Mouse (Mus musculus) heart, adult 2 months (tissue): ENCODE measurements around the gene Pctp. TPM values are rescaled to one million over a fixed set of nuclear protein-coding genes. Genes with fewer than 3 reads are reported as not detected.
A peak's percentile ranks its signal among the peaks of the same experiment; 100 is the strongest.

Source experiments
- DNase-seq, 2 experiments: peaks; one replicate each; pipeline ENCODE4 v3.0.0; 2021
- H3K27ac ChIP-seq: fragments of 200-600 bp; 2 replicates; pipeline ENCODE4 v1.8.1; 2022
- H3K27me3 ChIP-seq: fragments of 200-500 bp; 2 replicates; pipeline ENCODE4 v1.6.1; 2012; ENCODE audit warnings: mild to moderate bottlenecking, low read length, inconsistent platforms, mixed read lengths; ENCODE audit not compliant: control insufficient read depth, insufficient read depth
- H3K36me3 ChIP-seq: fragments of 200-500 bp; 2 replicates; pipeline ENCODE4 v1.6.1; 2012; ENCODE audit warnings: low read length, inconsistent platforms; ENCODE audit not compliant: control insufficient read depth, insufficient read depth
- H3K4me1 ChIP-seq: fragments of 200-500 bp; 2 replicates; pipeline ENCODE4 v1.6.1; 2011; ENCODE audit warnings: low read length; ENCODE audit not compliant: control insufficient read depth, insufficient read depth
- H3K4me3 ChIP-seq: fragments of 200-600 bp; 2 replicates; pipeline ENCODE4 v1.8.1; 2022
- H3K79me2 ChIP-seq: fragments of 200-500 bp; replicated peaks from 2 replicates; pipeline ENCODE4 v1.6.1; 2012; ENCODE audit warnings: mild to moderate bottlenecking, inconsistent platforms, low read length, moderate library complexity, mixed read lengths; ENCODE audit not compliant: control insufficient read depth, insufficient read depth
- H3K9ac ChIP-seq: fragments of 200-500 bp; 2 replicates; pipeline ENCODE4 v1.6.1; 2012; ENCODE audit warnings: low read depth, mild to moderate bottlenecking, control low read depth, inconsistent platforms, low read length, mixed read lengths
- CTCF ChIP-seq: fragments of 200-600 bp; IDR thresholded peaks from 2 replicates; pipeline ENCODE4 v1.8.1; 2022; ENCODE audit warnings: antibody characterized with exemption, mild to moderate bottlenecking, moderate library complexity
- EP300 ChIP-seq: fragments of 200-500 bp; IDR thresholded peaks from 2 replicates; pipeline ENCODE4 v1.6.1; 2011; ENCODE audit warnings: low read depth, low read length, control low read depth; ENCODE audit not compliant: insufficient read depth
- POLR2A ChIP-seq: fragments of 200-500 bp; IDR thresholded peaks from 2 replicates; pipeline ENCODE4 v1.6.1; 2011; ENCODE audit warnings: mild to moderate bottlenecking, low read depth, low read length, control low read depth; ENCODE audit not compliant: insufficient read depth
- WGBS: fragments of 180-500 bp; shearing (Covaris S2); methylation state at CpG from one replicate; pipeline ENCODE4 v1.1.7; 2018; 5-methylcytosine and 5-hydroxymethylcytosine counted together
- intact Hi-C: fragments of 180-260 bp; cut with DNase I; formaldehyde crosslinking; loops from one replicate; pipeline ENCODE4 v1.15.1; 2025
- polyA plus RNA-seq: library from polyadenylated mRNA; depleted of rRNA; stranded (reverse); fragments of >200 nt; gene quantifications from 2 replicates; pipeline ENCODE4 v1.2.3, GENCODE M21; 2012
- total RNA-seq, 2 experiments: library from RNA; stranded (reverse); gene quantifications; 2 replicates each; pipeline ENCODE4 v1.2.3; 2021

Pctp gene
- total and polyA plus RNA-seq, 3 experiments: 2.2 to 4.4 (median 4.0) TPM

DNA sequence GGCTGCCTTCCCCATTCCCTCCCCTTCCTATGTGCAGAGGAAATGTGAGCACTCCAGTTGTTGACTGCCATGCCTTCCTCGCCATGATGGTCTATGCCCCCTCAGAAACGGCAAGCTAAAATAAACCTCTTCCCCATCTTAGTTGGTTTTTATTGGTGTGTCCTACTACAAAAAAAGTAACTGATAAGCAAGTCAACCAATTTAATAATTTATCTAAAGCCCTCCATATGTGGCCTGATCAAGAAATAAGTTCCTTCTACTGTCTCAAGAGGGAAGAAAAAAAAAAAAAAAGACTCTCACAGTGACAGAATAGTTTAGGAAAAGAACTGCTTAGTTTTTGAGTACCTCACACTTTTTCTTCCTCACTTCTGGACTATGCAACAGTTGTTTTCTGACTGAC is 22.6 kb downstream of the Pctp start:
- Histone ChIP-seq H3K9ac (no peak overlapping the region), H3K4me3 (no peak overlapping the region), H3K36me3 (peaks cover 4% of the 10 kb centered on the region), H3K27me3 (no peaks in the 10 kb centered on the region), H3K79me2 (no peaks in the 10 kb centered on the region), H3K27ac (no peak overlapping the region), H3K4me1 (peaks cover 10% of the 10 kb centered on the region)
- WGBS: 97% methylated on average over 2 of the region's 2 CpGs
- intact Hi-C loops: no loop called here
- no peak for TF ChIP-seq POLR2A
- TF ChIP-seq CTCF: no peak
- no peak for TF ChIP-seq EP300
- DNase-seq: no peak

DNA sequence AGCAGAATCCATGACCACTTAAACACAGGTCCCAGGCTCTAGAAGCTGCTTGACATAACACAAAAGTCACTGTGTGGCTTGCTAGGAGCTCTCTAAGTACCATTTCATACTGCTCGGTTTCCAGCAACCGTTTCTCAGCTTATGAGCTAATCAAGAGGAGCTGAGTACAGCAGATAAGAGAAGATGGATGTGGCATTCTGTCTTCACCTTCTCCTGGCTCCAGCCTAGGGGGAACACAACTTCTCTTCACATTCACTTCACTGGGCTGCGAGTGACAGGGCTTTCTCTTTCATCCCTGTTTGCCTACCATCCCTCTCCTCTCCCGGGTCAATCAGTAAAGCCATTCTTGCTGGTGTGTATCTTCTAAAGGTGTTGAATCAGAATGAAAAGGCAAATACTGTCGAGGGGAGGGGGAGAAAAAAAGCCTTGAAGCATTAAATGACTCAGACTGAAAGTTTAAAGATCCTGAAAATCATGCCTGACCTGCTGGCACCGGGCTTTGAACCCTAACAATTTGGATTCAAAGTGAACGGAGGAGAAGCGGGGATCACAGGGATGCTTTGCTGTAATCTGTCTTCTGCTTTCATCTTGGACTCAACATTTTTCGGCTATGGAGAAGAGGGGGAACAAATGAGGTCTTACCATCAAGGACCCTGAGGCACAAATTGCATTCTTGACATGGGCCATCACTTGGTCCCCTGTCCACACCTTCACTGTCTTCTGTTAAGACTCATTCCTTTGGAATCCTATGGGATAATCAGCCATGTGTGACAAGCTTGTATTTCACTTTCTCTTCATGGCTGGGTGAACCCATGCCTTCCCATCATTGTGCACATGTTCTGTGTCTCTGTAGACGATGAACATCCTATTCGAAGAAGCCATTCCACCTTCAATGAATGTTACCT is 23.5 kb downstream of the Pctp start:
- Histone ChIP-seq H3K9ac (peak overlapping the region; percentile 31; the same call in 1 of the 2 replicates), H3K4me3 (no peak overlapping the region), H3K36me3 (peaks cover 4% of the 10 kb centered on the region), H3K4me1 (peaks cover 10% of the 10 kb centered on the region), H3K79me2 (no peaks in the 10 kb centered on the region), H3K27me3 (no peaks in the 10 kb centered on the region), H3K27ac (peak overlapping the region; percentile 62)
- 61% methylated on average over 11 of the region's 11 CpGs for WGBS
- TF ChIP-seq CTCF (no peak), POLR2A (no peak), EP300 (no peak)
- intact Hi-C loops: no loop called here
- no peak for DNase-seq

DNA sequence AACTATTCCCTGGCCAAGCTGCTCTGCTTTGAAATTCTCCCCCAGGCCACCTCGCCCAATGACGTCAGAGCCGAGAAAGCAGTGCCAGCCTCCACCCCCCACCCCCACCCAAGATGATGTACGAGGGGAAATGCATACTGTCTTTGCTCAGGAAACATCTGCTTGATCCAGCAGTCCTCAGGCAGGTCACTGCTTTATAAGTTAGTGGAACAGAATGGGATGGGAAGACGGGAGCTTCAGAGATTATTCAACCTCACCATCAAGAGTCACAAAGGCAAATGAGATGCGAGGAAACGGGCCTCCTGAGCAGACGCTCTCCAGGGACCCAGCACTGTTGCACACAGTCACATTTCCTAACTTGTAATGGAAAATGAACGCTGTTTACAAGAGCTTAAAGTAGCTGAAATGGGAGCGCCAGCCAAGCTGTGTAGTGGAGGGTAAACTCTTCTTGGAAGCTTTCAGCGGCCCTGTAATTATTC is 24.3 kb downstream of the Pctp start:
- Histone ChIP-seq H3K4me3 (no peak overlapping the region), H3K9ac (no peak overlapping the region), H3K36me3 (peaks cover 4% of the 10 kb centered on the region), H3K27ac (peak overlapping the region; percentile 62), H3K79me2 (no peaks in the 10 kb centered on the region), H3K27me3 (no peaks in the 10 kb centered on the region), H3K4me1 (peaks cover 10% of the 10 kb centered on the region)
- TF ChIP-seq EP300 (0 out of 2 replicates have a peak, but pooled peaks have one; percentile 23), CTCF (no peak)
- WGBS: 11% methylated on average over 11 of the region's 11 CpGs
- DNase-seq: peak; percentile 34 to 52
- intact Hi-C loops: no loop called here

DNA sequence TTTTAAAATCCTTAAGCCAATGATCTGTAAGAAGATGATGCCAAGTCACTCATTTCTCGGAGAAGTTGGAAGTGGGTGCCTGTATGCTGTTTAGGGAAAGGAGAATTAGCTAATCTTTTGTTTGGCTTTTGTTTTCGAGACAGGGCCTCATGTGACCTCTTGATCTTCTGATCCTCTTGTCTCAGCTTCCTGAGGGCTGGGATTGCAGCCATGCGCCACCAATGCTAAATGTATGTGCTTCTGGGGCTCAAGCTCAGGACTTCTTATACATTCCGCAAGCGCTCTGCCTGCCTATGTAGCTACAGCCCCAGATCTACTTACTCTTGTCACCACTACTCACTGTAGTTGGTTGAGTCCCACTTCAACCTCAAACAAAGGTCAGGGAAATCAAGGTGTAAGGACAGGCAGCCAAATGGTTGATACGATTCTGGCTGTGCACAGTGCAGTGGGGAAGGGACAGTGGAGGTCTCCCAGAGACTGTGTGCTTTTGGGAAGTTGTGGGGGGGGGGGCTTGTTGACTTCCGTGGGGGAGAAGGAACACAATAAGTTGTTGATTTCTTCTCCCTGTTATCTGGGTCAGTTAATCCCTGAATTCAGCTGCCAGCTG is 24.8 kb downstream of the Pctp start:
- Histone ChIP-seq H3K9ac (no peak overlapping the region), H3K36me3 (peaks cover 4% of the 10 kb centered on the region), H3K27me3 (no peaks in the 10 kb centered on the region), H3K79me2 (no peaks in the 10 kb centered on the region), H3K4me3 (no peak overlapping the region), H3K27ac (peak overlapping the region; percentile 46), H3K4me1 (peaks cover 10% of the 10 kb centered on the region)
- intact Hi-C loops: no loop called here
- TF ChIP-seq EP300 (no peak), POLR2A (no peak), CTCF (no peak)
- WGBS: 26% methylated on average over 7 of the region's 7 CpGs
- no peak for DNase-seq

DNA sequence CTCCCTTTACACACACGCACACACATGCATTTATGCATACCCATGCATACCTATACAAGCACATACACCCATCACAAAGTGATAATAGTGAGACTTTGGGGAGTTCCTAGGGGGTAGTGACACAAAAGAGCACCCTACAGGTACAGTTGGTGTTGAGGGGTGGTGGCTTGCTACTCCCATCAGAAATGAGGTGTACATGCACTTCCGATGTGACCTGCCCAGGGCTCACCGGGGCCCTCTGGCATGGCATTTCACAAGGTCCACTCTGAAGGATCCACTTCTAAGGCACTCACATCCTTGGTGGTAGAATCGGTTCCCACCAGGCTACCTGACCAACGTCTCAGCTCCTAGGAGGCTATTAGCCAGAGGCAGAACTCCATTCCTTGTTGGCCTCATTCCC is 26.3 kb downstream of the Pctp start:
- Histone ChIP-seq H3K36me3 (peaks cover 4% of the 10 kb centered on the region), H3K4me1 (peaks cover 10% of the 10 kb centered on the region), H3K27ac (no peak overlapping the region), H3K27me3 (no peaks in the 10 kb centered on the region), H3K9ac (no peak overlapping the region), H3K79me2 (no peaks in the 10 kb centered on the region), H3K4me3 (no peak overlapping the region)
- intact Hi-C loops: no loop called here
- no peak for DNase-seq
- WGBS: 97% methylated on average over 5 of the region's 5 CpGs
- TF ChIP-seq CTCF (no peak), EP300 (no peak), POLR2A (no peak)

DNA sequence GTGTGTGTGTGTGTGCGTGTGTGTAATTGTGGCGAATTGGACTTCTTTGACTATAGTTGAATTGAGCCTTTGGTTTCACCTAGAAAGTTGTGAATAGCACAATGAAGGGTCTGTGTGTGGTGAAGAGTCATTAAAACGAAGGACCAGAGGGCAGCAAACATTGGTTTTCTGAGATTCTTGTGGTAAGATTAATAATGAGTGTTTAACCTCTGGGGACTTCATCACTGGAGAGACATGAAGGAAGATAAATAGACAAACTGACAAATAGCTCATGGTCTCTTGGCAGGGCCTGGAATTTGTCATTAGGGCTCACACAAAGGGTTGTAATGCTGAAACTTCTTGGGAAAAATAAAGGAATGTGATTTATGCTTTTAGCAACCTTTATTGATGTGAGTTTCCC is 31.4 kb downstream of the Pctp start:
- intact Hi-C loops: no loop called here
- no peaks in the 10 kb centered on the region for H3K27me3 ChIP-seq
- no peaks in the 10 kb centered on the region for H3K79me2 ChIP-seq
- TF ChIP-seq EP300 (no peak), CTCF (no peak)
- H3K36me3 ChIP-seq: no peaks in the 10 kb centered on the region
- DNase-seq: no peak
- H3K9ac ChIP-seq: no peak overlapping the region
- H3K4me1 ChIP-seq: no peaks in the 10 kb centered on the region
- H3K4me3 ChIP-seq: no peak overlapping the region
- no peak overlapping the region for H3K27ac ChIP-seq
- 76% methylated on average over 3 of the region's 3 CpGs for WGBS
